Mouse (Mus musculus) small intestine, adult 2 months (tissue): ENCODE data around the gene Olfr1381.
"Not testable (repeated sequence)": the region's sequence is repeated elsewhere in the genome, so short reads cannot be mapped to it uniquely, and the experiment has no call there.

Experiments
- CTCF ChIP-seq: fragments of 200-500 bp; IDR thresholded peaks from 2 replicates; pipeline ENCODE4 v1.5.1; 2012; ENCODE audit warnings: low read depth, mild to moderate bottlenecking, control low read depth, inconsistent platforms, low read length, moderate library complexity, mixed read lengths; ENCODE audit not compliant: insufficient replicate concordance, insufficient read length; ENCODE audit errors: extremely low read depth
- POLR2A ChIP-seq: fragments of 200-500 bp; IDR thresholded peaks from 2 replicates; pipeline ENCODE4 v1.6.1; 2012; ENCODE audit warnings: low read depth, mild to moderate bottlenecking, control low read depth, inconsistent platforms, low read length, moderate library complexity

- not testable (repeated sequence) for TF ChIP-seq CTCF, POLR2A
These were observed 6.6 kb upstream of the Olfr1381 start for GRCm38 (mm10) chr11:49536631-49537030.
